Mouse (Mus musculus) heart, adult 2 months (tissue): ENCODE results near the gene Nemf. TPM values are rescaled to one million over a fixed set of nuclear protein-coding genes. Genes with fewer than 3 reads are reported as not detected.

Experiments
- DNase-seq, 2 experiments: peaks; one replicate each; pipeline ENCODE4 v3.0.0; 2021
- H3K27ac ChIP-seq: fragments of 200-600 bp; 2 replicates; pipeline ENCODE4 v1.8.1; 2022
- H3K27me3 ChIP-seq: fragments of 200-500 bp; 2 replicates; pipeline ENCODE4 v1.6.1; 2012; ENCODE audit warnings: mild to moderate bottlenecking, low read length, inconsistent platforms, mixed read lengths; ENCODE audit not compliant: control insufficient read depth, insufficient read depth
- H3K36me3 ChIP-seq: fragments of 200-500 bp; 2 replicates; pipeline ENCODE4 v1.6.1; 2012; ENCODE audit warnings: low read length, inconsistent platforms; ENCODE audit not compliant: control insufficient read depth, insufficient read depth
- H3K4me1 ChIP-seq: fragments of 200-500 bp; 2 replicates; pipeline ENCODE4 v1.6.1; 2011; ENCODE audit warnings: low read length; ENCODE audit not compliant: control insufficient read depth, insufficient read depth
- H3K4me3 ChIP-seq: fragments of 200-600 bp; 2 replicates; pipeline ENCODE4 v1.8.1; 2022
- H3K79me2 ChIP-seq: fragments of 200-500 bp; replicated peaks from 2 replicates; pipeline ENCODE4 v1.6.1; 2012; ENCODE audit warnings: mild to moderate bottlenecking, inconsistent platforms, low read length, moderate library complexity, mixed read lengths; ENCODE audit not compliant: control insufficient read depth, insufficient read depth
- H3K9ac ChIP-seq: fragments of 200-500 bp; 2 replicates; pipeline ENCODE4 v1.6.1; 2012; ENCODE audit warnings: low read depth, mild to moderate bottlenecking, control low read depth, inconsistent platforms, low read length, mixed read lengths
- CTCF ChIP-seq: fragments of 200-600 bp; IDR thresholded peaks from 2 replicates; pipeline ENCODE4 v1.8.1; 2022; ENCODE audit warnings: antibody characterized with exemption, mild to moderate bottlenecking, moderate library complexity
- EP300 ChIP-seq: fragments of 200-500 bp; IDR thresholded peaks from 2 replicates; pipeline ENCODE4 v1.6.1; 2011; ENCODE audit warnings: low read depth, low read length, control low read depth; ENCODE audit not compliant: insufficient read depth
- POLR2A ChIP-seq: fragments of 200-500 bp; IDR thresholded peaks from 2 replicates; pipeline ENCODE4 v1.6.1; 2011; ENCODE audit warnings: mild to moderate bottlenecking, low read depth, low read length, control low read depth; ENCODE audit not compliant: insufficient read depth
- WGBS: fragments of 180-500 bp; shearing (Covaris S2); methylation state at CpG from one replicate; pipeline ENCODE4 v1.1.7; 2018; 5-methylcytosine and 5-hydroxymethylcytosine counted together
- intact Hi-C: fragments of 180-260 bp; cut with DNase I; formaldehyde crosslinking; loops from one replicate; pipeline ENCODE4 v1.15.1; 2025
- polyA plus RNA-seq: library from polyadenylated mRNA; depleted of rRNA; stranded (reverse); fragments of >200 nt; gene quantifications from 2 replicates; pipeline ENCODE4 v1.2.3, GENCODE M21; 2012
- total RNA-seq, 2 experiments: library from RNA; stranded (reverse); gene quantifications; 2 replicates each; pipeline ENCODE4 v1.2.3; 2021

The Nemf gene
- total and polyA plus RNA-seq, 3 experiments: 3.8 to 22.7 (median 21.9) TPM

GRCm38 (mm10) chr12:69304051-69304450, 52.9 kb downstream of the Nemf start:
- no peak overlapping the region for H3K4me3 ChIP-seq
- H3K27me3 ChIP-seq: no peaks in the 10 kb centered on the region
- H3K36me3 ChIP-seq: peaks cover 10% of the 10 kb centered on the region; the same call in 1 of the 2 replicates
- H3K79me2 ChIP-seq: no peaks in the 10 kb centered on the region
- H3K4me1 ChIP-seq: peaks cover under 1% of the 10 kb centered on the region; the same call in 1 of the 2 replicates
- intact Hi-C loops: no loop called here
- 70% methylated on average over 2 of the region's 2 CpGs for WGBS
- no peak overlapping the region for H3K9ac ChIP-seq
- no peak overlapping the region for H3K27ac ChIP-seq
- TF ChIP-seq CTCF: no peak
- no peak for TF ChIP-seq EP300
- TF ChIP-seq POLR2A: no peak
- DNase-seq: no peak

GRCm38 (mm10) chr12:69302171-69302570, 54.8 kb downstream of the Nemf start:
- Histone ChIP-seq H3K27ac (no peak overlapping the region), H3K4me1 (peaks cover 6% of the 10 kb centered on the region), H3K27me3 (no peaks in the 10 kb centered on the region), H3K9ac (no peak overlapping the region), H3K4me3 (no peak overlapping the region), H3K79me2 (peaks cover 2% of the 10 kb centered on the region; the same call in 1 of the 2 replicates), H3K36me3 (peaks cover 10% of the 10 kb centered on the region)
- intact Hi-C loops: no loop called here
- no peak for TF ChIP-seq EP300
- TF ChIP-seq POLR2A: no peak
- WGBS: 87% methylated on average over 12 of the region's 12 CpGs
- no peak for DNase-seq

GRCm38 (mm10) chr12:69300391-69300790, 56.6 kb downstream of the Nemf start:
- Histone ChIP-seq H3K9ac (no peak overlapping the region), H3K27me3 (no peaks in the 10 kb centered on the region), H3K4me1 (peaks cover 6% of the 10 kb centered on the region), H3K79me2 (peaks cover 3% of the 10 kb centered on the region; the same call in 1 of the 2 replicates), H3K4me3 (no peak overlapping the region), H3K27ac (no peak overlapping the region), H3K36me3 (peaks cover 8% of the 10 kb centered on the region)
- DNase-seq: no peak
- TF ChIP-seq CTCF (no peak), POLR2A (no peak), EP300 (no peak)
- WGBS: 86% methylated on average over 2 of the region's 2 CpGs
- intact Hi-C loops: no loop called here

- 93% methylated on average over 3 of the region's 3 CpGs for WGBS
- intact Hi-C loops: loop anchor here (5.0 kb wide), 1 partner anchor 103 kb away; the partner anchor contains the start of genes Dnaaf2 and Gm49383
- peaks cover 3% of the 10 kb centered on the region; the same call in 1 of the 2 replicates for H3K79me2 ChIP-seq
- no peak for TF ChIP-seq CTCF
- TF ChIP-seq EP300: no peak
- TF ChIP-seq POLR2A: no peak
- H3K4me3 ChIP-seq: no peak overlapping the region
- no peak overlapping the region for H3K9ac ChIP-seq
- no peak for DNase-seq
- peaks cover 6% of the 10 kb centered on the region for H3K4me1 ChIP-seq
- peaks cover 8% of the 10 kb centered on the region for H3K36me3 ChIP-seq
- H3K27me3 ChIP-seq: no peaks in the 10 kb centered on the region
- no peak overlapping the region; the same call in 1 of the 2 replicates for H3K27ac ChIP-seq
Measured at GRCm38 (mm10) chr12:69299831-69300230, 57.1 kb downstream of the Nemf start.

GRCm38 (mm10) chr12:69299231-69299630, 57.7 kb downstream of the Nemf start:
- Histone ChIP-seq H3K27me3 (no peaks in the 10 kb centered on the region), H3K9ac (no peak overlapping the region), H3K79me2 (peaks cover 3% of the 10 kb centered on the region; the same call in 1 of the 2 replicates), H3K4me1 (peaks cover 6% of the 10 kb centered on the region), H3K4me3 (0 out of 2 replicates have a peak overlapping the region, but pooled peaks have one; percentile 17), H3K27ac (peak overlapping the region; percentile 33; the same call in 1 of the 2 replicates), H3K36me3 (peaks cover 8% of the 10 kb centered on the region)
- TF ChIP-seq EP300: no peak
- no peak for TF ChIP-seq CTCF
- TF ChIP-seq POLR2A: no peak
- WGBS: 15% methylated on average over 12 of the region's 12 CpGs
- intact Hi-C loops: loop anchor here (5.0 kb wide), 1 partner anchor 102 kb away; the partner anchor contains the start of genes Dnaaf2 and Gm49383
- peak; percentile 52 to 62 for DNase-seq

- intact Hi-C loops: loop anchor here (5.0 kb wide), 1 partner anchor 101 kb away; the partner anchor contains the start of genes Dnaaf2 and Gm49383
Measured at GRCm38 (mm10) chr12:69298281-69298680, 58.7 kb downstream of the Nemf start.

More at GRCm38 (mm10) chr12:69298281-69298680, 58.7 kb downstream of the Nemf start:
- Histone ChIP-seq H3K4me3 (no peak overlapping the region), H3K9ac (no peak overlapping the region), H3K4me1 (peaks cover 6% of the 10 kb centered on the region), H3K79me2 (peaks cover 3% of the 10 kb centered on the region; the same call in 1 of the 2 replicates), H3K36me3 (peaks cover 8% of the 10 kb centered on the region), H3K27ac (no peak overlapping the region), H3K27me3 (no peaks in the 10 kb centered on the region)
- WGBS: 80% methylated on average over 4 of the region's 4 CpGs
- DNase-seq: no peak
- TF ChIP-seq CTCF (0 out of 2 replicates have a peak, but pooled peaks have one; percentile 5), EP300 (no peak), POLR2A (no peak)
